In the genomic region with DNA sequence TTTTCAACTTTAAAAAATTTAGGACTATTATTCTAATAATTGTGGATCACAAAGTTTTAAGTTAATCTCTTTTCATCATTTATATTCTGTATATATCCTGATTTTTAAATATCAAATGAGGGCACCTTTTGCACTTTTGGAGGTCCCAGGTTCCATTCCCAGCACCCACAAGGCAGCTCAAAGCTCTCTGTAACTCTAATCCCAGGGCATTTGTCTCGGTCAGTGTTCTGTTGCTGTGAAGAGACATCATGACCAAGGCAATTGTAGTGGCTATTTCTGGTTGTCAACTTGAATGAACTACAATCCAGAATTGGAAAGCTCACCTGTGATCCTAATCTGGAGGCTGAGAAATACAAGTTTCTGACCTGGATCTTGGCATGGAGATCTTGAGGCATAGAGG, we compare ENCODE assay signal across 30 mouse cellular contexts.
"Had no signal": no experiment of that assay in that cellular context is flagged by ENCODE, and none has a peak within 500 bp of the region (broad histone marks: within the 10 kb centered on the region; RNA-seq: fewer than 3 reads in every experiment).

No protein-coding gene starts in this region.

- H3K4me3 ChIP-seq: left cerebral cortex, adult 2 months; limb, embryonic 10.5 days; limb, embryonic 12.5 days; limb, embryonic 13.5 days; limb, embryonic 15.5 days; liver, embryonic 12.5 days; liver, embryonic 13.5 days; liver, embryonic 15.5 days; lung, embryonic 15.5 days; megakaryocyte, embryonic 14.5 days; midbrain, embryonic 10.5 days; midbrain, embryonic 12.5 days; midbrain, embryonic 13.5 days; midbrain, embryonic 15.5 days; myocyte had no signal

- H3K4me1 ChIP-seq: limb, embryonic 15.5 days; liver, embryonic 12.5 days; liver, embryonic 13.5 days; liver, embryonic 15.5 days; lung, embryonic 15.5 days; midbrain, embryonic 10.5 days; midbrain, embryonic 12.5 days; midbrain, embryonic 13.5 days; midbrain, embryonic 15.5 days had no signal

- DNase-seq: left cerebral cortex, postnatal 4 days; liver; liver, embryonic 13.5 days; liver, postnatal 0 days; lung, adult 18-20 months; lung, adult 2 months; lung, embryonic 14.5 days; lung, postnatal 10 days; lung, postnatal 14 days; lung, postnatal 36 days; lung, postnatal 4 days had no signal

- H3K27me3 ChIP-seq: limb, embryonic 12.5 days; limb, embryonic 13.5 days; limb, embryonic 15.5 days; liver, embryonic 12.5 days; liver, embryonic 15.5 days; lung, embryonic 15.5 days; midbrain, embryonic 12.5 days; midbrain, embryonic 13.5 days; midbrain, embryonic 15.5 days had no signal

- H3K9ac ChIP-seq: limb, embryonic 12.5 days; limb, embryonic 13.5 days; limb, embryonic 15.5 days; liver, embryonic 12.5 days; liver, embryonic 13.5 days; liver, embryonic 14.5 days; liver, embryonic 15.5 days; liver, postnatal 0 days; lung, embryonic 14.5 days; lung, embryonic 15.5 days; midbrain, embryonic 12.5 days; midbrain, embryonic 13.5 days; midbrain, embryonic 15.5 days had no signal

- H3K9me3 ChIP-seq: limb, embryonic 10.5 days; limb, embryonic 13.5 days; limb, embryonic 15.5 days; liver, embryonic 15.5 days; lung, embryonic 15.5 days; midbrain, embryonic 10.5 days; midbrain, embryonic 12.5 days; midbrain, embryonic 15.5 days had no signal

- ATAC-seq: liver, embryonic 12.5 days; liver, postnatal 0 days; lung, postnatal 0 days; midbrain, embryonic 13.5 days; midbrain, embryonic 15.5 days; midbrain, embryonic 16.5 days had no signal

- H3K27ac ChIP-seq: left cerebral cortex, adult 2 months; limb, embryonic 10.5 days; limb, embryonic 12.5 days; limb, embryonic 13.5 days; limb, embryonic 15.5 days; liver, embryonic 12.5 days; liver, embryonic 13.5 days; liver, embryonic 14.5 days; liver, embryonic 15.5 days; lung, embryonic 15.5 days; macrophage; midbrain, embryonic 10.5 days; midbrain, embryonic 12.5 days; midbrain, embryonic 13.5 days; midbrain, embryonic 15.5 days had no signal

- H3K4me2 ChIP-seq: limb, embryonic 12.5 days; limb, embryonic 13.5 days; limb, embryonic 15.5 days; liver, embryonic 11.5 days; liver, embryonic 12.5 days; liver, embryonic 13.5 days; liver, embryonic 15.5 days; lung, embryonic 14.5 days; lung, embryonic 15.5 days; midbrain, embryonic 12.5 days; midbrain, embryonic 13.5 days; midbrain, embryonic 15.5 days had no signal

- H3K36me3 ChIP-seq: limb, embryonic 10.5 days; limb, embryonic 12.5 days; limb, embryonic 13.5 days; limb, embryonic 15.5 days; liver, embryonic 12.5 days; liver, embryonic 13.5 days; liver, embryonic 15.5 days; lung, embryonic 15.5 days; midbrain, embryonic 10.5 days; midbrain, embryonic 12.5 days; midbrain, embryonic 13.5 days; midbrain, embryonic 15.5 days had no signal
